Mouse (Mus musculus) left cerebral cortex, postnatal 36 days (tissue): ENCODE data around the gene Rps11. TPM values are rescaled to one million over a fixed set of nuclear protein-coding genes. Genes with fewer than 3 reads are reported as not detected.
"Not testable (repeated sequence)": the region's sequence is repeated elsewhere in the genome, so short reads cannot be mapped to it uniquely, and the experiment has no call there.

Source experiments
- DNase-seq, 2 experiments: peaks; one replicate each; pipeline ENCODE4 v3.0.0; 2021 to 2022; ENCODE audit warnings: low spot score in 2 of 2, mixed read lengths in 1 of 2
- intact Hi-C: fragments of 180-260 bp; cut with DNase I; formaldehyde crosslinking; loops from one replicate; pipeline ENCODE4 v1.15.1; 2025
- total RNA-seq, 2 experiments: library from RNA; stranded (reverse); gene quantifications; 2 replicates each; pipeline ENCODE4 v1.2.3; 2021

Rps11 gene
- total RNA-seq, 2 experiments from 2014 or later, result 405 to 466 TPM

- intact Hi-C loops, result loop anchor here (2.0 kb wide), 1 partner anchor 57 kb away; no protein-coding TSS in a partner anchor
- DNase-seq, result peak; percentile 80 to 86
Measured at GRCm38 (mm10) chr7:45135993-45136567, 11.8 kb upstream of the Rps11 start, which contains the start of the genes Gm45713 and Flt3l. TSS of gene Gm45713 (minus strand) at chr7:45136231. TSS of gene Flt3l (minus strand) at chr7:45136432.

GRCm38 (mm10) chr7:45135370-45135769 lies 11.1 kb upstream of the Rps11 start:
- intact Hi-C loops, result no loop called here
- DNase-seq, result no peak

- DNase-seq, result no peak
- intact Hi-C loops, result no loop called here
Measured at GRCm38 (mm10) chr7:45134544-45135026, 10.3 kb upstream of the Rps11 start.

GRCm38 (mm10) chr7:45133446-45134159 lies 9.4 kb upstream of the Rps11 start:
- DNase-seq, result no peak
- intact Hi-C loops, result no loop called here

- intact Hi-C loops, result no loop called here
- no peak for DNase-seq
Measured at GRCm38 (mm10) chr7:45131850-45132249, 7.6 kb upstream of the Rps11 start.

- intact Hi-C loops, result no loop called here
- no peak for DNase-seq
Measured at GRCm38 (mm10) chr7:45129776-45130512, 5.7 kb upstream of the Rps11 start.

GRCm38 (mm10) chr7:45129318-45129717 lies 5.1 kb upstream of the Rps11 start:
- intact Hi-C loops, result no loop called here
- DNase-seq, result no peak

- intact Hi-C loops, result loop anchor here (1.0 kb wide), 1 partner anchor 26 kb away; the partner anchor contains the start of genes Aldh16a1 and Pih1d1
- peak; percentile 99 for DNase-seq
Measured at GRCm38 (mm10) chr7:45128624-45129246, 4.5 kb upstream of the Rps11 start, which contains the start of gene Rpl13a. TSS of gene Rpl13a (minus strand) at chr7:45128761.

GRCm38 (mm10) chr7:45127700-45128224 lies 3.5 kb upstream of the Rps11 start:
- intact Hi-C loops, result loop anchor here (1.0 kb wide), 1 partner anchor 27 kb away; the partner anchor contains the start of genes Aldh16a1 and Pih1d1
- DNase-seq, result no peak

GRCm38 (mm10) chr7:45126844-45127699 lies 2.8 kb upstream of the Rps11 start:
- no peak for DNase-seq
- intact Hi-C loops, result no loop called here

GRCm38 (mm10) chr7:45126147-45126843 lies 2.1 kb upstream of the Rps11 start:
- no peak for DNase-seq
- intact Hi-C loops, result no loop called here

GRCm38 (mm10) chr7:45125649-45126048 lies 1.4 kb upstream of the Rps11 start:
- intact Hi-C loops, result not testable (repeated sequence)

GRCm38 (mm10) chr7:45125144-45125600 lies 933 bp upstream of the Rps11 start:
- intact Hi-C loops, result no loop called here
- no peak for DNase-seq

More at GRCm38 (mm10) chr7:45125649-45126048, 1.4 kb upstream of the Rps11 start:
- not testable (repeated sequence) for DNase-seq

GRCm38 (mm10) chr7:45123186-45123570 lies 1.1 kb downstream of the Rps11 start:
- intact Hi-C loops, result loop anchor here (5.0 kb wide), 1 partner anchor 41 kb away; no protein-coding TSS in a partner anchor

GRCm38 (mm10) chr7:45122561-45123185 lies 1.6 kb downstream of the Rps11 start:
- no peak for DNase-seq
- intact Hi-C loops, result loop anchor here (5.0 kb wide), 1 partner anchor 40 kb away; no protein-coding TSS in a partner anchor

More at GRCm38 (mm10) chr7:45123186-45123570, 1.1 kb downstream of the Rps11 start:
- DNase-seq, result no peak

GRCm38 (mm10) chr7:45121966-45122365 lies 2.3 kb downstream of the Rps11 start:
- intact Hi-C loops, result loop anchor here (5.0 kb wide), 1 partner anchor 40 kb away; no protein-coding TSS in a partner anchor
- DNase-seq, result no peak

GRCm38 (mm10) chr7:45121404-45121803 lies 2.8 kb downstream of the Rps11 start:
- intact Hi-C loops, result loop anchor here (5.0 kb wide), 1 partner anchor 39 kb away; no protein-coding TSS in a partner anchor
- no peak for DNase-seq
